Mouse (Mus musculus) layer of hippocampus, postnatal 10 days (tissue): Measurements from ENCODE around the gene Syn3. TPM values are rescaled to one million over a fixed set of nuclear protein-coding genes. Genes with fewer than 3 reads are reported as not detected.
"Not testable (repeated sequence)": the region's sequence is repeated elsewhere in the genome, so short reads cannot be mapped to it uniquely, and the experiment has no call there.

Source experiments
- DNase-seq, 2 experiments: peaks; one replicate each; pipeline ENCODE4 v3.0.0; 2021; ENCODE audit warnings: low spot score in 2 of 2
- long read RNA-seq: library from polyadenylated mRNA; stranded (forward); transcript quantifications from one replicate; pipeline ENCODE4 v2.0.0, GENCODE M21; 2023
- total RNA-seq, 2 experiments: library from RNA; stranded (reverse); gene quantifications; 2 replicates each; pipeline ENCODE4 v1.2.3; 2021

Syn3 gene
- 10 to 100 TPM; 35.1 to 39.6 TPM for total RNA-seq
- long read RNA-seq, partial matches to known transcripts = 0 of 1 reads
- long read RNA-seq, other reads (novel, unspliced or antisense) = 1 of 1 reads

GRCm38 (mm10) chr10:86498673-86499391, at the start of gene Syn3:
Syn3 (minus strand) TSS chr10:86498896.
- peak; percentile 95 to 96 for DNase-seq

- not testable (repeated sequence) for DNase-seq
Observed at GRCm38 (mm10) chr10:86526357-86526874, 27.7 kb upstream of the Syn3 start.

- no peak for DNase-seq
Observed at GRCm38 (mm10) chr10:86513801-86514200, 15.1 kb upstream of the Syn3 start.

GRCm38 (mm10) chr10:86510941-86511340, 12.2 kb upstream of the Syn3 start:
- no peak for DNase-seq

- DNase-seq = no peak
Observed at GRCm38 (mm10) chr10:86502063-86502462, 3.4 kb upstream of the Syn3 start.

- no peak for DNase-seq
Observed at GRCm38 (mm10) chr10:86498051-86498672, 534 bp downstream of the Syn3 start.

- no peak for DNase-seq
Observed at GRCm38 (mm10) chr10:86495851-86496250, 2.8 kb downstream of the Syn3 start.

- no peak for DNase-seq
Observed at GRCm38 (mm10) chr10:86493140-86493539, 5.6 kb downstream of the Syn3 start.

- DNase-seq = peak; percentile 45 to 59
Observed at GRCm38 (mm10) chr10:86492089-86492907, 6.4 kb downstream of the Syn3 start.

- peak; percentile 34 to 51 for DNase-seq
Observed at GRCm38 (mm10) chr10:86491316-86492088, 7.2 kb downstream of the Syn3 start.

GRCm38 (mm10) chr10:86488544-86488943, 10.2 kb downstream of the Syn3 start:
- peak in 1 of 2 experiments; percentile 5 for DNase-seq

- no peak for DNase-seq
Observed at GRCm38 (mm10) chr10:86485971-86486370, 12.7 kb downstream of the Syn3 start.

GRCm38 (mm10) chr10:86483968-86484367, 14.7 kb downstream of the Syn3 start:
- DNase-seq = peak in 1 of 2 experiments; percentile 44

GRCm38 (mm10) chr10:86482496-86482895, 16.2 kb downstream of the Syn3 start:
- DNase-seq = no peak

GRCm38 (mm10) chr10:86480711-86481110, 18.0 kb downstream of the Syn3 start:
- no peak for DNase-seq

GRCm38 (mm10) chr10:86479718-86480121, 19.0 kb downstream of the Syn3 start:
- peak; percentile 31 to 39 for DNase-seq

- DNase-seq = no peak
Observed at GRCm38 (mm10) chr10:86476720-86477119, 22.0 kb downstream of the Syn3 start.

- DNase-seq = no peak
Observed at GRCm38 (mm10) chr10:86475270-86475669, 23.4 kb downstream of the Syn3 start.

GRCm38 (mm10) chr10:86474176-86475154, 24.2 kb downstream of the Syn3 start:
- DNase-seq = no peak
